Mouse (Mus musculus) thymus, adult 2 months (tissue): Measurements from ENCODE around the gene Ptov1.

Experiments used
- CTCF ChIP-seq: fragments of 200-500 bp; IDR thresholded peaks from 2 replicates; pipeline ENCODE4 v1.5.1; 2012; ENCODE audit warnings: mild to moderate bottlenecking, control low read depth, low read length, moderate library complexity, borderline replicate concordance; ENCODE audit not compliant: control insufficient read depth, poor library complexity, insufficient read depth; ENCODE audit errors: extremely low read depth
- POLR2A ChIP-seq: fragments of 200-500 bp; IDR thresholded peaks from 2 replicates; pipeline ENCODE4 v1.6.1; 2012; ENCODE audit warnings: mild to moderate bottlenecking, low read length, control low read depth, moderate library complexity; ENCODE audit not compliant: control insufficient read depth, poor library complexity, insufficient read depth; ENCODE audit errors: extremely low read depth

GRCm38 (mm10) chr7:44841825-44842463 lies 27.6 kb downstream of the Ptov1 start:
- TF ChIP-seq CTCF, result no peak
- TF ChIP-seq POLR2A, result no peak
